Mouse (Mus musculus): ENCODE measurements around the gene Olfr311. TPM values are rescaled to one million over a fixed set of nuclear protein-coding genes. Genes with fewer than 3 reads are reported as not detected.
"Not testable (repeated sequence)": the region's sequence is repeated elsewhere in the genome, so short reads cannot be mapped to it uniquely, and the experiment has no call there.

Olfr311 gene
- polyA plus RNA-seq, 1 experiment from 2014 or later = not detected

- H3K9ac ChIP-seq (replicated peaks; ENCODE audit: low read depth) = no peak within 1 kb of the TSS
- H3K4me2 ChIP-seq (replicated peaks; ENCODE audit: low read depth, low read length) = 0 out of 2 replicates have a peak within 1 kb of the TSS, but pooled peaks have one; percentile 8
- ATAC-seq = no peak; the same call in 1 of the 2 replicates
- H3K9me3 ChIP-seq (ENCODE audit: low read length) = no peaks in the 10 kb centered on the region
- 8% methylated on average over 14 of the region's 14 CpGs for WGBS
- DNase-seq (ENCODE audit: low spot score) = peak; percentile 17
- H3K27me3 ChIP-seq (replicated peaks; ENCODE audit: insufficient read depth, low read length) = no peaks in the 10 kb centered on the region
- no peaks in the 10 kb centered on the region for H3K36me3 ChIP-seq (ENCODE audit: insufficient read depth, low read length)
- no peaks in the 10 kb centered on the region for H3K4me1 ChIP-seq (ENCODE audit: insufficient read depth, low read depth, low read length)
- no peak within 1 kb of the TSS for H3K4me3 ChIP-seq (ENCODE audit: low read depth, low read length)
- TF ChIP-seq EP300 (IDR thresholded peaks at IDR 0.05) (no peak), CTCF (IDR thresholded peaks at IDR 0.05) (no peak)
- H3K27ac ChIP-seq (ENCODE audit: low read length) = no peak within 1 kb of the TSS
Measured at GRCm38 (mm10) chr11:58801558-58802228, 37.4 kb upstream of the Olfr311 start, which contains the start of gene Fam183b. Gene Fam183b (minus strand): TSS chr11:58801960.

GRCm38 (mm10) chr11:58803871-58804270 lies 35.2 kb upstream of the Olfr311 start:
- no peak overlapping the region for H3K9ac ChIP-seq (replicated peaks; ENCODE audit: low read depth)

GRCm38 (mm10) chr11:58804393-58804792 lies 34.7 kb upstream of the Olfr311 start:
- no peak overlapping the region for H3K9ac ChIP-seq (replicated peaks; ENCODE audit: low read depth)
- WGBS = 16% methylated on average over 2 of the region's 2 CpGs
- H3K4me3 ChIP-seq (ENCODE audit: low read depth, low read length) = no peak overlapping the region
- TF ChIP-seq CTCF (IDR thresholded peaks at IDR 0.05) (no peak), EP300 (IDR thresholded peaks at IDR 0.05) (no peak)
- no peaks in the 10 kb centered on the region for H3K27me3 ChIP-seq (replicated peaks; ENCODE audit: insufficient read depth, low read length)
- no peaks in the 10 kb centered on the region for H3K9me3 ChIP-seq (ENCODE audit: low read length)
- no peaks in the 10 kb centered on the region for H3K4me1 ChIP-seq (ENCODE audit: insufficient read depth, low read depth, low read length)
- no peaks in the 10 kb centered on the region for H3K36me3 ChIP-seq (ENCODE audit: insufficient read depth, low read length)
- H3K27ac ChIP-seq (ENCODE audit: low read length) = no peak overlapping the region
- ATAC-seq = no peak
- H3K4me2 ChIP-seq (replicated peaks; ENCODE audit: low read depth, low read length) = no peak overlapping the region
- no peak for DNase-seq (ENCODE audit: low spot score)

More at GRCm38 (mm10) chr11:58803871-58804270, 35.2 kb upstream of the Olfr311 start:
- H3K4me3 ChIP-seq (ENCODE audit: low read depth, low read length) = no peak overlapping the region
- H3K27me3 ChIP-seq (replicated peaks; ENCODE audit: insufficient read depth, low read length) = no peaks in the 10 kb centered on the region
- ATAC-seq (no peak), DNase-seq (ENCODE audit: low spot score) (no peak)
- no peaks in the 10 kb centered on the region for H3K36me3 ChIP-seq (ENCODE audit: insufficient read depth, low read length)
- no peak for TF ChIP-seq CTCF (IDR thresholded peaks at IDR 0.05)
- no peak for TF ChIP-seq EP300 (IDR thresholded peaks at IDR 0.05)
- H3K4me2 ChIP-seq (replicated peaks; ENCODE audit: low read depth, low read length) = no peak overlapping the region
- no peak overlapping the region for H3K27ac ChIP-seq (ENCODE audit: low read length)
- H3K9me3 ChIP-seq (ENCODE audit: low read length) = no peaks in the 10 kb centered on the region
- H3K4me1 ChIP-seq (ENCODE audit: insufficient read depth, low read depth, low read length) = no peaks in the 10 kb centered on the region
- WGBS = 34% methylated on average over 4 of the region's 4 CpGs

- Histone ChIP-seq H3K9ac (replicated peaks; ENCODE audit: low read depth) (no peak overlapping the region), H3K9me3 (ENCODE audit: low read length) (no peaks in the 10 kb centered on the region), H3K4me1 (ENCODE audit: insufficient read depth, low read depth, low read length) (no peaks in the 10 kb centered on the region), H3K27ac (ENCODE audit: low read length) (no peak overlapping the region), H3K4me2 (replicated peaks; ENCODE audit: low read depth, low read length) (no peak overlapping the region), H3K27me3 (replicated peaks; ENCODE audit: insufficient read depth, low read length) (no peaks in the 10 kb centered on the region), H3K36me3 (ENCODE audit: insufficient read depth, low read length) (no peaks in the 10 kb centered on the region), H3K4me3 (ENCODE audit: low read depth, low read length) (no peak overlapping the region)
- DNase-seq (ENCODE audit: low spot score) (no peak), ATAC-seq (no peak)
- TF ChIP-seq EP300 (IDR thresholded peaks at IDR 0.05) = no peak
- peak; percentile 42 for TF ChIP-seq CTCF (IDR thresholded peaks at IDR 0.05)
- WGBS = 4% methylated on average over 1 of the region's 1 CpGs
Measured at GRCm38 (mm10) chr11:58812001-58812400, 27.1 kb upstream of the Olfr311 start.

- not testable (repeated sequence) for H3K4me2 ChIP-seq (replicated peaks; ENCODE audit: low read depth, low read length); H3K9ac ChIP-seq (replicated peaks; ENCODE audit: low read depth); DNase-seq (ENCODE audit: low spot score); H3K4me3 ChIP-seq (ENCODE audit: low read depth, low read length); H3K36me3 ChIP-seq (ENCODE audit: insufficient read depth, low read length); H3K4me1 ChIP-seq (ENCODE audit: insufficient read depth, low read depth, low read length); H3K27ac ChIP-seq (ENCODE audit: low read length); H3K27me3 ChIP-seq (replicated peaks; ENCODE audit: insufficient read depth, low read length); ATAC-seq; H3K9me3 ChIP-seq (ENCODE audit: low read length)
- WGBS = 32% methylated on average over 1 of the region's 1 CpGs
Measured at GRCm38 (mm10) chr11:58814700-58815099, 24.4 kb upstream of the Olfr311 start, which contains the start of gene Olfr313. Gene Olfr313 (plus strand): TSS chr11:58815000.

- H3K9me3 ChIP-seq (ENCODE audit: low read length) = no peaks in the 10 kb centered on the region
- 70% methylated on average over 1 of the region's 1 CpGs for WGBS
Measured at GRCm38 (mm10) chr11:58815676-58816075, 23.4 kb upstream of the Olfr311 start.

GRCm38 (mm10) chr11:58828937-58829336 lies 10.1 kb upstream of the Olfr311 start, which contains the start of gene Olfr312:
Gene Olfr312 (plus strand): TSS chr11:58829237.
- not testable (repeated sequence) for H3K27ac ChIP-seq (ENCODE audit: low read length); H3K9ac ChIP-seq (replicated peaks; ENCODE audit: low read depth); H3K4me1 ChIP-seq (ENCODE audit: insufficient read depth, low read depth, low read length); DNase-seq (ENCODE audit: low spot score); H3K4me3 ChIP-seq (ENCODE audit: low read depth, low read length); H3K9me3 ChIP-seq (ENCODE audit: low read length); H3K36me3 ChIP-seq (ENCODE audit: insufficient read depth, low read length); H3K27me3 ChIP-seq (replicated peaks; ENCODE audit: insufficient read depth, low read length); ATAC-seq; H3K4me2 ChIP-seq (replicated peaks; ENCODE audit: low read depth, low read length)

More at GRCm38 (mm10) chr11:58815676-58816075, 23.4 kb upstream of the Olfr311 start:
- ATAC-seq (no peak), DNase-seq (ENCODE audit: low spot score) (no peak)
- no peak for TF ChIP-seq EP300 (IDR thresholded peaks at IDR 0.05)
- TF ChIP-seq CTCF (IDR thresholded peaks at IDR 0.05) = no peak
- no peaks in the 10 kb centered on the region for H3K36me3 ChIP-seq (ENCODE audit: insufficient read depth, low read length)
- no peak overlapping the region for H3K27ac ChIP-seq (ENCODE audit: low read length)
- no peak overlapping the region for H3K9ac ChIP-seq (replicated peaks; ENCODE audit: low read depth)
- H3K27me3 ChIP-seq (replicated peaks; ENCODE audit: insufficient read depth, low read length) = no peaks in the 10 kb centered on the region
- H3K4me1 ChIP-seq (ENCODE audit: insufficient read depth, low read depth, low read length) = no peaks in the 10 kb centered on the region
- no peak overlapping the region for H3K4me3 ChIP-seq (ENCODE audit: low read depth, low read length)
- H3K4me2 ChIP-seq (replicated peaks; ENCODE audit: low read depth, low read length) = no peak overlapping the region
